Mouse (Mus musculus): ENCODE data around the gene Rbp7. TPM values are rescaled to one million over a fixed set of nuclear protein-coding genes. Genes with fewer than 3 reads are reported as not detected.

The Rbp7 gene
- polyA plus RNA-seq, 1 experiment from 2014 or later = 0.90 TPM

- Histone ChIP-seq H3K4me2 (no peak overlapping the region), H3K27me3 (no peaks in the 10 kb centered on the region), H3K4me3 (replicated peaks) (no peak overlapping the region), H3K4me1 (peaks cover 69% of the 10 kb centered on the region), H3K27ac (no peak overlapping the region), H3K36me3 (peaks cover 25% of the 10 kb centered on the region), H3K9ac (no peak overlapping the region), H3K9me3 (replicated peaks) (no peaks in the 10 kb centered on the region)
- 67% methylated on average over 8 of the region's 8 CpGs for WGBS
- ATAC-seq (replicated peaks; ENCODE audit: low FRiP score) = no peak
These were observed 53.2 kb downstream of the Rbp7 start for GRCm38 (mm10) chr4:149401591-149401982.

- Histone ChIP-seq H3K27me3 (no peaks in the 10 kb centered on the region), H3K36me3 (peaks cover 25% of the 10 kb centered on the region), H3K4me1 (peaks cover 66% of the 10 kb centered on the region), H3K27ac (no peak overlapping the region), H3K9ac (no peak overlapping the region), H3K4me3 (replicated peaks) (no peak overlapping the region), H3K4me2 (no peak overlapping the region), H3K9me3 (replicated peaks) (no peaks in the 10 kb centered on the region)
- 60% methylated on average over 12 of the region's 12 CpGs for WGBS
- no peak for ATAC-seq (replicated peaks; ENCODE audit: low FRiP score)
These were observed 53.7 kb downstream of the Rbp7 start for GRCm38 (mm10) chr4:149400878-149401590.

Other genes with a start within 250 kb of the Rbp7 start
- 31.1 and 31.3 TPM in 2 replicates for gene Kif1b, start 147.3 kb downstream of the Rbp7 start, polyA plus RNA-seq (2015; fragmentation: Nextera tagmentation; extraction: Ambion mirVana)
- 48.1 and 49.6 TPM in 2 replicates for gene Ube4b, start 28.2 kb downstream of the Rbp7 start, polyA plus RNA-seq (2015; fragmentation: Nextera tagmentation; extraction: Ambion mirVana)
- gene Tmem274, start 22.4 kb upstream of the Rbp7 start, polyA plus RNA-seq (2015; fragmentation: Nextera tagmentation; extraction: Ambion mirVana) = 0.45 TPM in 1 of 2 replicates, not detected in the other
- gene Nmnat1, start 30.2 kb upstream of the Rbp7 start, polyA plus RNA-seq (2015; fragmentation: Nextera tagmentation; extraction: Ambion mirVana) = 13.7 TPM in 2 replicates
- gene Lzic, start 30.3 kb upstream of the Rbp7 start, polyA plus RNA-seq (2015; fragmentation: Nextera tagmentation; extraction: Ambion mirVana) = 47.1 and 49.3 TPM in 2 replicates
- gene Ctnnbip1, start 63.3 kb upstream of the Rbp7 start, polyA plus RNA-seq (2015; fragmentation: Nextera tagmentation; extraction: Ambion mirVana) = 62.1 and 64.8 TPM in 2 replicates
- gene Clstn1, start 131.5 kb upstream of the Rbp7 start, polyA plus RNA-seq (2015; fragmentation: Nextera tagmentation; extraction: Ambion mirVana) = 36.7 and 41.8 TPM in 2 replicates
- gene Pik3cd, start 247.6 kb upstream of the Rbp7 start, polyA plus RNA-seq (2015; fragmentation: Nextera tagmentation; extraction: Ambion mirVana) = 4.2 and 4.8 TPM in 2 replicates

Data from kidney, embryonic 15.5 days (tissue).